Mouse (Mus musculus) left cerebral cortex, postnatal 14 days (tissue): ENCODE data around the gene Mgarp. TPM values are rescaled to one million over a fixed set of nuclear protein-coding genes. Genes with fewer than 3 reads are reported as not detected.
"Not testable (repeated sequence)": the region's sequence is repeated elsewhere in the genome, so short reads cannot be mapped to it uniquely, and the experiment has no call there.

Experiments
- DNase-seq, 2 experiments: peaks; one replicate each; pipeline ENCODE4 v3.0.0; 2021 to 2022; ENCODE audit warnings: low spot score in 2 of 2, mixed read lengths in 1 of 2
- intact Hi-C: fragments of 180-260 bp; cut with DNase I; formaldehyde crosslinking; loops from one replicate; pipeline ENCODE4 v1.15.1; 2025
- total RNA-seq, 2 experiments: library from RNA; stranded (reverse); gene quantifications; 2 replicates each; pipeline ENCODE4 v1.2.3; 2021

Gene Mgarp
- total RNA-seq, 2 experiments from 2014 or later: not detected

DNA sequence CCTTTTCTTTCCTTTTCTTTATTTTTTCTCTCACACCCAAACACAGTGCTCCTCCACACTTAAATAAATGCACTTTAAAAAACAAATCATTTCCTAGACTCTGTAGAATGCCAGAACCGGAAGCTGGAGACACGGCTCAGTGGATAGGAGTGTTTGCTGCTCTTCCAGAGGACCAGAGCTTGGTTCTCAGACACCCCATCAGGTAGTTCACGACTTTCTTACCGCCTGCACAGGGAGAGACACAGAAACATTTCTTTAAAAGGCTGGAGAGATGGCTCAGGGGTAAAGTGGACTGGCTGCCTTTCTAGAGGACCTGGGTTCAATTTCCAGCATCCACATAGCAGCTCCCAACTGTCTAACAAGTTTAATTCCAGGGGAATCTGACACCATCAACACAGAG is 3.0 kb upstream of the Mgarp start:
- intact Hi-C loops: no loop called here
- DNase-seq: no peak

DNA sequence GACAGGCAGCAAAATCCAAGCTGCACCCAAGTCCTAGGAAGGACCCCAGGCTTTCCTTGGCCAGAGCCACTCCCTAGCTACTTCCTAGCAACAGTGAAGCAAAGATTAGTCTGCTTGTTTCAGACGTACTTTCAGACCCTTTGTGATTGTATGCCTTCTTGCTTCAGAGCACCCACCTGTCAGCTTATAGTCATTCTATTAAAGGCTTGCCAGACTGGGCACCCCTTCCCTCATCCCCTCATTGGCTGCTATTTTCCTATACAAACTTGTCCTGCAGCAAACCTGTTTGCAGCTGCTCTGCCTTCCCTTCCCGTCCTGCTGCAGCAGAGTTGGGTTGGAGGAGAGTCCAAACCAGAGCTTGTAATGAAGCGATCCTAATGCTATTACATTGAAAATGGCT is 2.1 kb upstream of the Mgarp start:
- no peak for DNase-seq
- intact Hi-C loops: no loop called here

DNA sequence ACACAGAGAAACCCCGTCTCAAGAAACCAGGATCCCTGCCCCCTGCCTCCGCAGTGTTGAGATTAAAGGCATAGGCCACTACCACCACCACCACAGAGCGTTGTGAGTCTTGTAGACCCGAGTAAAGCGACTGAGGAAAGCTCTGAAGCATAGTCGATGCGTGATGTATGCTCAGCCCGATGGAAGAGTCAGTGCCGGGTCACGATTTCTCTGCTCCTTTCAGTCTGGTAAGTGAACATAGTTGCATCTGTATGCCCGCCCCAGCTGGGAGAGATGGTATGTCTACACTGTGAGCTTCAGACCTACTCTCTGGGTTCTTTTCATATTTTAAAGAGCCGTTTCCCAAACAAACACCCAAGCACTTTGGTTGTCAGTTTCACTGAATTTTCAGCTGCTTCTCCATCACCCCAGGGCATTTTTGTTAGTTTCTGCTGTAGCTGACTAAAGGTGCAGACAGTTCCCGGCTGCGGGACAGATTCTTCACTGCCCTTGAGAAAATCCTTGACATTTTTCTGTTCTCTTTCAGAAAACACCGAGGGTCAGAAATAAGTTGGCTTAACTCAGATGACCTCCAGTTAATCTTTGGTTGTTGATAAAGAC is 1.3 kb upstream of the Mgarp start:
- intact Hi-C loops: no loop called here
- DNase-seq: no peak

DNA sequence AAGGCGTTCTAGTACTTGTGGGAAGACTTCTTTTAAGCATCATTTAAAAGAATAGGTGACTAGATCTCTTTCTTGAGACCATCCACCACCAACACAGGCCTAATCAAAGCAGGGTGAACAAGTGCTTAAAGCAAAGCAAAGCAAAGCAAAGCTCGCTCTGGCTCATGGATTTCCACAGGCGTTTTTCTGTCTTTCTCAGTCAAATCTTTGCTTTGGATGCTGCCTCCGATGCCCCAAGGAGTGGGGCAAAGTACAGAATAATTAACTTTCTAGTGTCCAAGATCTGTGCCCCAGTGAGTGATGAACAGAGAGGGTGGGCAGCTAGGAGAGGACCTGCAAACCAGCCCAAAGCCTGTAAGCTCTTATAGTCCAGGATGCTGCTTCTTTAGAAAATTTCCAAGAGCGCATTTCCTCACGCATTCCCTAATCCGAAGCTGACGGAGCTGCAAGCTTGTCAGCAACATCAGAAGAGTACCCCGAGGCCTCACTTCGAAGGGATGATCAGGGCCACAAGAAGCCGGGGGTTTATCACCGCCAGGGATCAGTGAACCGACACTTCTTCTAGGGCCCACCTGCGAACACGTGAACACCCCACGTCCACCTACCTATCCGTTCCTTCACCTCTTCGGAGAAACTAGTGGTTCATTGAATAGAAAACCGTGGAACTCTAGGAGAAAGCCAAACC is 935 bp downstream of the Mgarp start:
- intact Hi-C loops: no loop called here
- DNase-seq: no peak

GRCm38 (mm10) chr3:51394881-51395280 is 1.7 kb downstream of the Mgarp start:
- intact Hi-C loops: no loop called here
- no peak for DNase-seq

DNA sequence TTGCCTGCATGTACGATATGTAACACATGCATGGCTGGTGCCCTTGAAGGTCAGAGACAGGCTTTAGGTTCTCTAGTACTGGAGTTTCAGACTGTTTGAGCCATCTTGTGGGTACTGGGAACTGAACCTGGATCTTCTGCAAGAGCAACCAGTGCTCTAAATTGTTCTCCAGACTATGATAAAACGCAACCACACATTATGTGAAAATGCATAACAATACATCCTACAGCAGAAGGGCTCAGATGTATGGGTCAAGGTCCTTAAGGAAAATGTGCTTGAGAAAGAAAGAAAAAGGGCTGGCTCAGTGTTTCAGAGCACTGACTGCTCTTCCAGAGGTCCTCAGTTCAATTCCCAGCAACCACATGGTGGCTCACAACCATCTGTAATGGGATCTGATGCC is 2.9 kb downstream of the Mgarp start:
- intact Hi-C loops: no loop called here
- DNase-seq: no peak

GRCm38 (mm10) chr3:51393018-51393417 is 3.5 kb downstream of the Mgarp start:
- DNase-seq, intact Hi-C loops: not testable (repeated sequence)

- no peak for DNase-seq
- intact Hi-C loops: no loop called here
Measured at GRCm38 (mm10) chr3:51391591-51391990, 4.9 kb downstream of the Mgarp start.

DNA sequence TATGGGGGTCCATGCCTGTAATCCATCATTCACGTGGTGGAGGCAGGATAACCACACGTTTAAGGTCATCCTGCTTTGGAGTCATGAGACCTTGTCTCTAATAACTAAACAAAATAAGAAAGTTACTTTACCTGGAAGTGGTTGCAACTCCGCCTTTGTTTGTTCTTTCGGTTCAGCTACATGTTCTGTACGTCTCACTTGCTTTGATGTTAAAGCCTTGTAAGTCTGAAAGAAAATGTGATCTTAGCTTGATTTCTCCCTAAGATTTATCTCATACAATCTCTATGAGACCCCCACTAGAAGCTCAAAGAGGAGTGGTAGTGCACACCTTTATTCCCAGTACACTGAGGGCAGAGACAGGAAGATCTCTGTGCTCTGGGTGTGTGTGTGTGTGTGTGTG is 5.4 kb downstream of the Mgarp start:
- intact Hi-C loops: no loop called here
- DNase-seq: no peak

DNA sequence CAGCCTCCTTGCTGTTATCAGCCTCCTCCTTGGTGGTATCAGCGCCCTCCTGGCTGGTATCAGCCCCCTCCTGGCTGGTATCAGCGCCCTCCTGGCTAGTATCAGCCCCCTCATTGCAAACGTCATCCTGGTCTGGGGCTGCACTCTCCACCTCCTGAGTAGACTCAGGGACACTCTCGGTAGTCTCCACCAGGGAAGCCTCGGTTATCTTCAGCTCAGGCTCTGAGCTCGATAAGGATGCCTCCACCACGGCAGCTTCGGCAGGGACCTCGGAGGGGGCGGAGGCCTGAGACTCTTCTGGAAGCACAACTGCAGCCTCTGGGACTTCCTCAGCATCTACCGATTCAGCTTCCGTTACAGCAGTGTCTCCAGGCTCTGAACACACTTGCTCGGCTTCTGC is 7.6 kb downstream of the Mgarp start:
- intact Hi-C loops: no loop called here

GRCm38 (mm10) chr3:51387868-51388381 is 8.6 kb downstream of the Mgarp start:
- intact Hi-C loops: no loop called here
- DNase-seq: no peak

More for the DNA sequence above, 7.6 kb downstream of the Mgarp start:
- no peak for DNase-seq

DNA sequence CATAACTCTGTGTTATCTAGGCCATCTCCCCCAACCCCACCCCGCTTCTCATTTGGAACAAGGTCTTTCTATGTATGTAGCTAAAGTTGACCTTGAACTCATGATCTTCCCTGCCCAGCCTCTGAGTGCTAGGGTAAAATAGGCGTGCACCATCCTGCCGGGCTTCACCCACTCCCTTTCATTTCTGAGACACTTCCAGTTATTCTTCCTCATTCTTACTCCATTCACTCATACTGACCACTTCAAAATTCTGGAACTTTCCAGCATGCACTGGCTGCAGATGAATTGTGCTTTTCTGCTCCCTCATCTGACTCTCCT is 9.4 kb downstream of the Mgarp start:
- DNase-seq: no peak
- intact Hi-C loops: no loop called here

DNA sequence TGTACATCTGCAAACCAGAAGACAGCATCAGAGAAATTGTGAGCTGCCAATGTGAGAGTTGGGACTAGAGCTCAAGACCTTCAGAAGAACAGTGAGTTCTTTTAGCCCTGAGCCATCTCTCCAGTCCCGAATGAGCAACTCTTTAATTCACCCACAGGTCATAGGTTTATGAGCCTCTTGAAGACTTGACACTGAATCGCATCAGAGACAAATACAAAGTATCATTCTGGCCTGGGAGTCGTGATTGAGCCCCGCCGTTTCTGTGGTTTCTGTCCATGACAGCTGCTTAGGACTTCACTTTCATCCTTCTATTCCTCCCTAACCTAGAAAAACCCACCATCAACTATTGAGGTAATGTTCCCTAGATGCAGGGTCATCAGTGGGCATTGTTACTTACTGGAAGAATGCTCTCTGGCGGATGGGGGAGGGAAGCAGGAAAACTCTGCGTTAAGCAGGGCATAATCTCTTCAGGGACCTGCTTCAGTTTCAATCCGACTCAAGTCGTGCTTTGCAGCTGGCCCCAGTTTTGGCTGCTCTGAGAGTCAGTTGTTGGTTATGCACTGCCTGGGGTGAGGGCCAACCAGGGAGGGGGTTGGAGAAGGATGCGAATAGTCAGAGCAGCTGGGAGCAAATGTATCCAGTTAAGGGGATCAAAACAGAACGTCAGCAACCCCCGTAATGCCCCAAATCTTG is 10.0 kb downstream of the Mgarp start:
- no peak for DNase-seq
- intact Hi-C loops: no loop called here

DNA sequence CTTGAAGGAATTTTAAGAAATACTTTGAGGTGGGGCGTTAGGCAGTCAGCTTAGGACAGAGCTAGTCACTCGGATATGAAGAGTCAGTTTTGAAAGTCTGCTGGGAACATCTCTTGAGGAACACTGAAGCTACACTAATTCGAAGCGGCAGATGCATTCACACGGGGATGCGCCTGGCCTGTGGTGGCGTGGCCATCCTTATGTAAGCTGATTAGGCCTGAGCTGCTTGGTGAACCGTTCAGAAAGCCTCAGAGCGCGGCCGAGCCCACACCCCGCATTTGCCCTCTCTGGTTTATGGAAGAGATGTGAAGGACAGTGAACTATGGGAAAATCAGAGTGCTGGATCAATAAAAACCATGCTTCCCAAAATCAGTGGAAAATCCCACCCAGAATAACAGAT is 13.1 kb downstream of the Mgarp start:
- intact Hi-C loops: no loop called here
- DNase-seq: no peak

GRCm38 (mm10) chr3:51380660-51381014 is 15.9 kb downstream of the Mgarp start:
- no peak for DNase-seq
- intact Hi-C loops: no loop called here

DNA sequence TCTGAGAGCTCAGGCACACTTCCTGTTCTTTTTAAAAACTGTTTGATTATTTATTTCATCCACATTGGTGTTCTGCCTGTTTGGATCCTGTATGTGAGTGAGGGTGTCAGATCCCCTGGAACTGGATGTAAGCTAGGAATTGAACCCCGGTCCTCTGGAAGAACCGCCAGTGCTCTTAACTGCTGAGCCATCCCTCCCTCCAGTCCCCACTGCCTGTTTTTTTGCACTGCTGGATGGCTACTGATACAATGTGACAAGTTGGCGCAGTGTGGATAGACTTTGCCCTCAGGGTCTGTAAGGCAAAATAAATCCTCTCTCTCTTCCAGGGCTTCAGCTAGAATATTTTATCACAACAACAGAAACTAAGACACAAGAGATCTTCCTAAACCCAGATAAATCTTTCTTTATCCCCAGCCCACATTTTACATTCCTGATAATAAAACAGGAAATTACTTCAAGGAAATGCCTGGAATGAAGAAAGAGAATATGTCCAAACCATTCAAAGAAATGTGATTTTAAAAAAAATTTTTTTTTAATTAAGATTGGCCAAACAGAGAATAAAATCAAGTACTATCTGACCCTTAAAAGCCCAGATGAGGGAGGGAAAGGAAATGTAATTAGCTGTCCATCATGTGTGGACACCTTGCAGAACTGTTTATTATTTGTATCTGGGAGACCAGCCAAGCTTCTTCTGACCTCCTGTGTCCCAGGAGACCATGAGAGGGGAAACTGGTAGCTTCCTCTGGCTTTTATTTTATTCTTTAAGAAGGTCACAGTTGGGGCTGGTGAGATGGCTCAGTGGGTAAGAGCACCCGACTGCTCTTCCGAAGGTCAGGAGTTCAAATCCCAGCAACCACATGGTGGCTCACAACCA is 16.5 kb downstream of the Mgarp start:
- intact Hi-C loops: loop anchor here (5.0 kb wide), 1 partner anchor 862 kb away; no protein-coding TSS in a partner anchor
- DNase-seq: no peak

GRCm38 (mm10) chr3:51378665-51378946 is 17.9 kb downstream of the Mgarp start:
- DNase-seq: no peak
- intact Hi-C loops: loop anchor here (5.0 kb wide), 1 partner anchor 864 kb away; no protein-coding TSS in a partner anchor

GRCm38 (mm10) chr3:51377878-51378664 is 18.5 kb downstream of the Mgarp start:
- intact Hi-C loops: loop anchor here (5.0 kb wide), 1 partner anchor 864 kb away; no protein-coding TSS in a partner anchor
- DNase-seq: no peak
